Mouse (Mus musculus) left cerebral cortex, adult 6 months (tissue): ENCODE data around the gene Evi2b. TPM values are rescaled to one million over a fixed set of nuclear protein-coding genes. Genes with fewer than 3 reads are reported as not detected.

Source experiments
- long read RNA-seq, 2 experiments: library from polyadenylated mRNA; unstranded; transcript quantifications; one replicate each; pipeline ENCODE4 v2.0.0; 2019 to 2020
- polyA plus RNA-seq: library from polyadenylated mRNA; unstranded; fragments of <200 nt; fragmentation: Nextera tagmentation; gene quantifications from 2 replicates; pipeline ENCODE4 v1.2.3, GENCODE M21; 2021

Gene Evi2b
- polyA plus RNA-seq, result 0.43 and 0.47 TPM in 2 replicates
- long read RNA-seq, experiment 1, result 0 reads
- long read RNA-seq, experiment 2, result 0 reads

DNA sequence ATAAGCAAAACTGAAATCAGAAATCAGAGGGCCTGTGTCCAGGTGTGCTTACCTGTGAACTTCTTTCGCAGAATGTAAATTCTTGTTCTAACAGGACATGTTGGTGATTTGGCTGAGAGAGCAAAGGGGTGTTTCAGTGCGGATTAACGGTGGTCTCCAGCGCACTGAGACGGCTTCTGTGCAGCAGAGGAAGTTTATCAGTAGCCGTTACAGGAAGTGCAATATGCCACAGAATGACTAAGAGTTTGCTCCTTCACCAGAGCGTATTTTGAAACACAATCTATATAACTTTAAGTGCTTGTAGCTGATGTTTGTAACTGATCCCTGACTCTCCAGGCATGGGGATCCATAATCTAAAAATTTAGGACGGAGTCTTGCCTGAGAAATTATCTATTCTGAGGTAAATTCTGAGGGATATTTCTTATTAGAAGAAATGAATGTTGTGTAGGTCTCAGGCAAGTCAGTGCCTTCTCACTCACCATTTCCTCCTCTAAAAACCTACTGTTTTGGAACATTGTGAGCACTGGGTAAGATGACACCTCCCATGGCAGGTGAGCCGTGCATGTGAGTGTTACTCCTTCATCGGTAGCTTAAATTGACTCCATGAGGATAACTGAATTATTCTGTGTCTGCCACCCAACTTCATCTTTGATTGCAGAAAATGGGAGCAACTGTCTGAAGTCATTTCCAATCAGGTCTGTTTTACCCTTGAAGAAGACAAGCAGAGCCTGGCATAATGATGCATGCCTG lies at the start of gene Evi2b:
Gene Evi2b, minus strand, starts transcription at position 203 of the 750 bp plus-strand sequence.

DNA sequence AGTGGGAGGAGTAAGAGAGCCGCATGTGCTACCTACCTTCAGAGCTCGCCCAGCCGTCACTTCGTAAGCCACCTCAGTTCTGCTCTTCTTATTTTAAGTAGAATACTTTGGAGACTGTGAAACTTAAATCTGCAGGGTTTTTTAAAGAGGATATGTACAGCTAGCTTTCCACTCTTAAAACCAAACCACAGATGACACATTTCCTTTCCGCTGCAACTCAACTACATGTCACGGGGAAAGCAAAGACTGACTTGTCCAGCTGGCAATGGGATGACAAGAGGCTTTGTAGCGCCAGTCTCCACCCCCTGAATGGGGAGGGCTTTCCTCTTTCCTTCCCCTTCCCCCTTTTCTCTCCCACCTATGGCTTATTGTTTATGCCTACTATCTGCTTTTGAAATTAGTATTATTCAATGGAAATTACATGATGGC lies 6.8 kb upstream of the Evi2b start, which contains the start of the genes Evi2 and Evi2a:
Gene Evi2, minus strand, starts transcription at position 257 of the 429 bp plus-strand sequence.
Gene Evi2a, minus strand, starts transcription at position 277 of the 429 bp plus-strand sequence.

DNA sequence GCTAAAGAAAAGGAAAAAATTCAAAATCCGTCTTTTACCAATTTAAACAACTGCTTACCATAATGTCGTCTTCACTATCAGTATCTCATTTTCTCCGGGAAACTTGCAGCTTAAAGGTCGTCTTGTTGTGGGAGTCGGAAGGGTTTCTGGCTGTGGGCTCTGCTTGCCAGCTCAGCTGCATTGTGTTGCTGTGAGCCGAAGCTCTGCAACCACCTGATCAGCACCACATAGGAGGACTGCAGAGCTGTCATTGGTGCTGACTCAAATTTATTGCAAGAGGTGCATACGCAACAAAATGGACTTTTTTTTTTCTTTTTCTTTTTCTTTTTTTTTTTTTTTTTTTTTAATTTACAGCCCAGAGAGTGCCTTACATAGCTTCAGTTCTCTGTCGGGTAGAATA lies 19.7 kb downstream of the Evi2b start, which contains the start of gene Omg:
Gene Omg, minus strand, starts transcription at position 240 of the 400 bp plus-strand sequence.

Other genes with a start within 250 kb of the Evi2b start
- gene Gm9964, start 226.9 kb downstream of the Evi2b start, polyA plus RNA-seq, result not detected in 2 replicates
- 8.8 and 12.4 TPM in 2 replicates for gene Nf1, start 184.1 kb downstream of the Evi2b start, polyA plus RNA-seq
- 51.3 and 66.3 TPM in 2 replicates for gene Omg, start 19.7 kb downstream of the Evi2b start, polyA plus RNA-seq
- 0.07 and 0.19 TPM in 2 replicates for gene Evi2, start 6.8 kb upstream of the Evi2b start, polyA plus RNA-seq
- 45.0 and 57.1 TPM in 2 replicates for gene Evi2a, start 6.8 kb upstream of the Evi2b start, polyA plus RNA-seq
- 21.2 and 45.9 TPM in 2 replicates for gene Rab11fip4, start 67.5 kb upstream of the Evi2b start, polyA plus RNA-seq